Mouse (Mus musculus): ENCODE data around the gene Ezh1. TPM values are rescaled to one million over a fixed set of nuclear protein-coding genes. Genes with fewer than 3 reads are reported as not detected.
A peak's percentile ranks its signal among the peaks of the same experiment; 100 is the strongest.

The Ezh1 gene
- polyA plus RNA-seq, 1 experiment, result 13.9 TPM

DNA sequence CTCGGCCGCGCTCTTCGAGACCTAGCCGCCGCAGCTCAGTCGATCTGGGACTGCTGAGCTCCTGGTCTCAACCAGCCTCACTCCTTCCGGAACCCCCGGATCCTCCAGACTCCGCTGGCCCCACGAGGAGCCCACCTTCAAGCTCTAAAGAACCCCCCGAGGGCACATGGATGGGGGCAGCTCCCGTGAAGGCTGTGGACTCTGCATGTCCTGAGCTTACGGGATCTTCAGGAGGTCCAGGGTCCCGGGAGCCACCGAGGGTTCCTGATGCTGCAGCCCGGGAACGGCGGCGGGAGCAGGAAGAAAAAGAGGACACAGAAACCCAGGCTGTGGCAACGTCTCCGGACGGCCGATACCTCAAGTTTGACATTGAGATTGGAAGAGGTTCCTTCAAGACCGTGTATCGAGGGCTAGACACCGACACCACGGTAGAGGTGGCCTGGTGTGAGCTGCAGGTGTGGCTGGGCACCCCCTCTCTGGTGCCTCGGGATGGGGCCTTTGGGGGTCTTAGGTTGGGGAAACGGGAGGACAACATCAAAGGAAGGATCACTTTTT is 34.6 kb upstream of the Ezh1 start:
- H3K27ac ChIP-seq (ENCODE audit: insufficient read depth, low read length), result no peak overlapping the region
- H3K4me3 ChIP-seq (ENCODE audit: insufficient read depth, low read length), result peak overlapping the region; percentile 58
- TF ChIP-seq POLR2A (IDR thresholded peaks at IDR 0.05; ENCODE audit: low read depth, low read length), result no peak
- peaks cover 15% of the 10 kb centered on the region; the same call in 1 of the 2 replicates for H3K4me1 ChIP-seq (ENCODE audit: control insufficient read depth, insufficient read depth, low read length)

DNA sequence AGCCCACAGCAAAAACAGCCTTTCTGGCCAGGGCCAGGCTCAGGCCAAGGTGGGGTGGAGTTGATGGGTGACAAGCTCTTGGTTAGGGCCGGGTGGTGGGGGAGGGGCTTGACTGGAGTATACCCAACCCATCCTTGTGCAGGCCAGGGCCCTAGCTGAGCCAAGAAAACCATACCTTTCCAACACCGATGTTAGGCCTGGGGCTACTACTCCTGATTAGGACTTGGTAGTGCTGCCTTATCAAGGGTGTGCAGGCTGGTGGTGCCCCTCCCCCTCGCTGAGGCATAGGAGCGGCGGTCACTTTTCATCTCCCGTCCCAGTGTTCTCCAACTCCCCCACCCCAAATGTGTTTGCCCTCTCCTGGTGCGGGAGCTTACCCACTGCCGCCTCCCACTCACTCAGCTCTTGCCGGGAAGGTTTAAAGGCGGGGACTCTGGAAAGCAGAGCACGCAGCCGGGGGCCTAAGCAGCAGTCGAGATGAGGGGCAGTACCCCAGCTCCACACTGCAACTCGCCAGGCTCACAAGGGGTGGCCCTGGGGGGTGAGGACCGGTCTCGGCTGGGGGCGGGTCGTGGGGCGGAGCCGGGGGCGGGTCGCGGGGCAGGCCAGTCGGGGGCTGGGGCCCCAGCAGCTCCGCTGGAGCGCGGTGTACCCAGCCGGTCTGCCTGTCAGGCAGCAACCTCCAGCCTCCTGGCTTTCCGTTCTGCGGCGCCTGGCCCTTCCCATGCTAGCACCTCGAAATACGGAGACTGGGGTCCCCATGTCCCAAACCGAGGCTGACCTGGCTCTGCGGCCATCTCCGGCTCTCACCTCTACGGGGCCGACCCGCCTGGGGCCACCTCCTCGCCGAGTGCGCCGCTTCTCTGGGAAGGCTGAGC is 33.9 kb upstream of the Ezh1 start, which contains the start of gene Wnk4:
Gene Wnk4, plus strand, starts transcription at position 620 of the 878 bp plus-strand sequence.
- Histone ChIP-seq H3K27ac (ENCODE audit: insufficient read depth, low read length) (peak within 1 kb of the TSS; percentile 43), H3K4me3 (ENCODE audit: insufficient read depth, low read length) (peak within 1 kb of the TSS; percentile 58), H3K4me1 (ENCODE audit: control insufficient read depth, insufficient read depth, low read length) (peaks cover 12% of the 10 kb centered on the region; the same call in 1 of the 2 replicates)
- TF ChIP-seq POLR2A (IDR thresholded peaks at IDR 0.05; ENCODE audit: low read depth, low read length) (peak; percentile 75), CTCF (IDR thresholded peaks at IDR 0.05; ENCODE audit: borderline replicate concordance, insufficient read depth, low read length) (no peak)

DNA sequence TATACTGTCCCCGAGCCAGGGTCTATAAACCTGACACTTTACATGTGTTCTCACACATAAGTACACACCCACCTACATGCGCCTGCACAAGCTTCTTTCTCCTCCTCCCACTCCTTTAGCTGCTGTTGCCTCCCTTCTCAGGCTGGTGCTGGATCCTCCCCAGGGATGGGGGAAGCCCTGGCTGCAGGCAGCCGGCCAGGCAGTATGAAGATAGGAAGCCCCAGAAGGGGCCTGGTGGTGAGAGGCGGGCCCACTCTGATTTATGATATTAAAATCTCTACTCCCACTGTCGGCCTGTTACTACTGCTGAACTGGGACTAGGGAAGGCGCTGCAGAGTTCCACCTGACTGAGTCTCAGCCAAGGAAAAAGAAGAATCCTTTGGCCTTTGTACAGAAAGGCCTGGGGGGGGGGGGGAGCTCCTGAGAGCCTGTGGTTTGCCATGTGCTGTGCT is 33.0 kb upstream of the Ezh1 start:
- Histone ChIP-seq H3K4me1 (ENCODE audit: control insufficient read depth, insufficient read depth, low read length) (peaks cover 14% of the 10 kb centered on the region; the same call in 1 of the 2 replicates), H3K4me3 (ENCODE audit: insufficient read depth, low read length) (peak overlapping the region; percentile 44; the same call in 1 of the 2 replicates), H3K27ac (ENCODE audit: insufficient read depth, low read length) (0 out of 2 replicates have a peak overlapping the region, but pooled peaks have one; percentile 43)
- TF ChIP-seq POLR2A (IDR thresholded peaks at IDR 0.05; ENCODE audit: low read depth, low read length), result no peak
- no peak for TF ChIP-seq CTCF (IDR thresholded peaks at IDR 0.05; ENCODE audit: borderline replicate concordance, insufficient read depth, low read length)

DNA sequence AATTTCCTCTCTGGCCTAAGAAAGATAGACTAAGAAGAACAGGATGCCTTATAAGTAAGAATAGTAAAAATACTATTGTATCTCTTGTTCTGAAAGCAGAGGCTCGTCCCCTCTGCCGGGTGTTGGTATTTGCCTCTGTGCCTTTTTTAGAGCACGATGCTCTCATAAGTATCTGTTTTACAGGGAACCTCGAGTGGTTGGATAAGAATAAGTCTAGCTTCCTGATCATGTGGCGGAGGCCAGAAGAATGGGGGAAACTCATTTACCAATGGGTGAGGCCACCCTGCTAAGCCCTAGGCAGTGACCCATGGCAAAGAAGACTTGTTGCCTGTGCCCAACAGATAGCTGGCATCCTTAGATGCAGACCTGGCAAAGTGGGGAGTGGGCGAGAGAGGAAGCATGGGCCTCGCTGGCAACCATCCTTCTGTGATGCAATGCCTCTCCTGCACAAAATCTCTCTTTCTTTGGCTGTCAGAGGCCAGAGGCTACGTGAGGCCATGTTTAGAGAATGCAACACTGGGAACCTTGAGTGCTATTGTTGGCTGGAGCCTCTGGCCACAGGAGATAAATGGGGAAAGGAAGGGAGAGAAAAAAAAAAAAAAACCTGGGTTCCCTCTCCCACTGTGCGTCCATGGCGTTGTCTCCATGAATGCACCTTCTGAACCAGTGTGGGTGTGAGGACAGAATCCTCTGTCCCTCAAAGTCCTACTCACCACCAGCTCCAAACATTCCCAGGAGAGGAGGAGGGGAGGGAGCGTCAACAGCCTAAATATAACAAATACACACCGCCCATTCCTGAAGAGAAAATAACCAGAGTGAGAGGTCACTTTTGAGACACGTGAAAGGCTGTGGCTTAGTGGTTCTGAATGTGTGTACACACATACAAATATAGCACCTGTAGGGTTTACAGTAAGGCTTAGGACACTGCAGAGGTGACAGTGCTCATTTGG is 29.8 kb upstream of the Ezh1 start:
- Histone ChIP-seq H3K4me1 (ENCODE audit: control insufficient read depth, insufficient read depth, low read length) (peaks cover 8% of the 10 kb centered on the region; the same call in 1 of the 2 replicates), H3K27ac (ENCODE audit: insufficient read depth, low read length) (no peak overlapping the region), H3K4me3 (ENCODE audit: insufficient read depth, low read length) (no peak overlapping the region)
- no peak for TF ChIP-seq CTCF (IDR thresholded peaks at IDR 0.05; ENCODE audit: borderline replicate concordance, insufficient read depth, low read length)
- no peak for TF ChIP-seq POLR2A (IDR thresholded peaks at IDR 0.05; ENCODE audit: low read depth, low read length)

DNA sequence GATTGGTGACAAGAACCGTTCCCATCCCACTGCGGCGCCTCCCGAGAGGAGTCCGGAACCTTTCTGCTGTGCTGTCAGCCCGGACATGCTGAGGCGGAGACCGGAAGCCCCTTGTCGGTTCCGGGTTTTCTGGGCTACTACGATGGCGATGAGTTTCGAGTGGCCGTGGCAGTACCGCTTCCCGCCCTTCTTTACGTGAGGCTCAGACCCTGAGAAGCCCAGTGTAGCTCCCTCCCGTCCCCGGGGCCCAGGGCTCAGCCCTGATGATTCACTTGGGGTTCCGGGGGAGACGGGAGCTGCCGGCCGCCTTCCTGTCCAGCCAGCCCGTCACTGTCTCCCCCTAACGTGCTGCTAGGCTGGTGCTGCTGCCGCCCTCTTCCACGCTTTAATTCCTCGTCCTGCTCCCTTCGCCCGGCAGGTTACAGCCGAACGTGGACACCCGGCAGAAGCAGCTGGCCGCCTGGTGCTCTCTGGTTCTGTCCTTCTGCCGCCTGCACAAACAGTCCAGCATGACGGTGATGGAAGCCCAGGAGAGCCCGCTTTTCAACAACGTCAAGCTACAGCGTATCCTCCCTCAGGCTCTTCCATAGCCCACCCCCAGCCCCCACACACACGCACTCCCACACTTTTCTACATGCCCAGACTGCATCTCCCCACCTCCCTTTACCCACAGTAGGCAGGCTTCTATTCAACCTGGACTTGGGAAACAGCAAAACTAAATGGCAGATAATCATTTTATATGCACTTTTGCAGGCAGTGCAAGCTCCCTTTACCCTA is 27.5 kb upstream of the Ezh1 start, which contains the start of gene Vps25:
Gene Vps25, plus strand, starts transcription at position 95 of the 777 bp plus-strand sequence.
- Histone ChIP-seq H3K4me1 (ENCODE audit: control insufficient read depth, insufficient read depth, low read length) (peaks cover 3% of the 10 kb centered on the region; the same call in 1 of the 2 replicates), H3K27ac (ENCODE audit: insufficient read depth, low read length) (peak within 1 kb of the TSS; percentile 94), H3K4me3 (ENCODE audit: insufficient read depth, low read length) (peak within 1 kb of the TSS; percentile 79)
- TF ChIP-seq POLR2A (IDR thresholded peaks at IDR 0.05; ENCODE audit: low read depth, low read length) (peak; percentile 88), CTCF (IDR thresholded peaks at IDR 0.05; ENCODE audit: borderline replicate concordance, insufficient read depth, low read length) (no peak)

DNA sequence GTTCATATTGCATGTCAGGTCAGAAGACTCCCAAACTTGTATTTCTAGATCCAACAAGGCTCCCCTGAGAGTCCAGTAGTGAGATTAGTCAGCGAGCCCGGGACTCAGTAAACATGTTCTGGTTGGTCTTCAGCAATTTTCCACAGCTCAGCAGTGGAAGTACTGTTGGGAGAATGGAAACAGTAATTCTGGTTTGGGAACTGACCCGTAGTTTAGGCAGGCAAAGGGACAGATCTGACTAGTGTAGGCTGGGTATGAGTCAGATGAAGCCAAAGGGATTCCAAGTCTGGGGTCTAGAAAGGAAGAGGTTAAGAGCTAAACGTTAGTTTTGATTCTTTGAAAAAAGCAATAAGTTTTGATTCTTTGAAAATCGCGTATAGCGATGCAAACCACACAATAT is 26.7 kb upstream of the Ezh1 start:
- Histone ChIP-seq H3K4me3 (ENCODE audit: insufficient read depth, low read length) (peak overlapping the region; percentile 50), H3K27ac (ENCODE audit: insufficient read depth, low read length) (peak overlapping the region; percentile 94), H3K4me1 (ENCODE audit: control insufficient read depth, insufficient read depth, low read length) (peaks cover 3% of the 10 kb centered on the region; the same call in 1 of the 2 replicates)
- no peak for TF ChIP-seq CTCF (IDR thresholded peaks at IDR 0.05; ENCODE audit: borderline replicate concordance, insufficient read depth, low read length)
- TF ChIP-seq POLR2A (IDR thresholded peaks at IDR 0.05; ENCODE audit: low read depth, low read length), result peak; percentile 37; the same call in 1 of the 2 replicates

DNA sequence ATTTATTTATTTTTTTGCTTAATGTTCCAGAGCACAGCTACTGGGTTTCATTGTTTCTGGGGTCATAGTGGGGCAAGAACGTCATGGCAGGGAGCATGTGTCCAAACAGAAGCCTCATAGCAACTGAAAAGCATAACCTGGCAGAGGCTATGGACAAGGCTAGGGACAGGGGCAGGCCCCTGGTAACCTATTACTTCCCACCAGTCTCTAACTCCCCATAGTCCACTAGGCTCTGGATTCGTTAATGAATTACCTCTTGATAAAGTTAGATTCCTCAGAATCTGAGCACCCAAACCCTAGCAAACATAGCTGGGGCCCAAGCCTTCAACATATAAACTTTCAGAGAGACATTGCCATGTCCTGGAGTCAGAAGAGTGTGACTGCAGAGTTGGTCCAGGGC is 24.8 kb upstream of the Ezh1 start:
- Histone ChIP-seq H3K4me1 (ENCODE audit: control insufficient read depth, insufficient read depth, low read length) (peaks cover 3% of the 10 kb centered on the region; the same call in 1 of the 2 replicates), H3K27ac (ENCODE audit: insufficient read depth, low read length) (no peak overlapping the region), H3K4me3 (ENCODE audit: insufficient read depth, low read length) (no peak overlapping the region)
- no peak for TF ChIP-seq POLR2A (IDR thresholded peaks at IDR 0.05; ENCODE audit: low read depth, low read length)
- no peak for TF ChIP-seq CTCF (IDR thresholded peaks at IDR 0.05; ENCODE audit: borderline replicate concordance, insufficient read depth, low read length)

DNA sequence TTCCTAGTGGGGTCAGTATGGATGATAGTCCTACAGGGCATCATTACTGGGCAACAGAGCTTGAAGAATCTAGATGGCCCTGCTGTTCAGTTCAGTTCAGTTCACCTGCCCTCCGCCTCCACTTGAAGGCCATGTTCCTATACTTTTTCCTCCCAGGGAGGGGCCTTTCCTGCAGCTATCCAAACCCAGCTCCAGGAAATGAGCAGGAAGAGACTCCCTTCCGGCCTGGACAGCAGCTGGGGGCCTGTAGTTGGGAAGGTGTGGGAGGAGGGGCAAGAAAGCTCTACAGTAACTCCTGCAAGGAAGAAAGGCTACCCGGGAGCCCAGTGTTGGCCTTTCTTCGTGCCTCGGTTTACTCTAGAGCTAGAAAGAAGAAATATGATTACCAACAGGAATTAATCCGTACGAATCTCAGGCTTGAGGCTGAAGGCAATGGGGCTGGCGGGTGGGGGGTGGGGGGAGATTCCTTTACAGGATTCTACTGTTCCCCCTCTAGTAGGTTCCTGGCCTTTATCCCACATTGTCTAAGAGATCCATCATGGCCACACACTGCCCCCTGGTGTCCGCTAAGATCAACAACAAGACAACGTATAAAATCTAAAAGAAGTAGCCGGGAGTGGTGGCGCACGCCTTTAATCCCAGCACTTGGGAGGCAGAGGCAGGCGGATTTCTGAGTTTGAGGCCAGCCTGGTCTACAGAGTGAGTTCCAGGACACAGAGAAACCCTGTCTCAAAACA is 22.2 kb upstream of the Ezh1 start:
- Histone ChIP-seq H3K27ac (ENCODE audit: insufficient read depth, low read length) (no peak overlapping the region), H3K4me1 (ENCODE audit: control insufficient read depth, insufficient read depth, low read length) (no peaks in the 10 kb centered on the region; the same call in 1 of the 2 replicates), H3K4me3 (ENCODE audit: insufficient read depth, low read length) (no peak overlapping the region)
- TF ChIP-seq CTCF (IDR thresholded peaks at IDR 0.05; ENCODE audit: borderline replicate concordance, insufficient read depth, low read length) (no peak), POLR2A (IDR thresholded peaks at IDR 0.05; ENCODE audit: low read depth, low read length) (no peak)
